Mouse (Mus musculus) left cerebral cortex, postnatal 10 days (tissue): ENCODE measurements around the gene Polr2c. TPM values are rescaled to one million over a fixed set of nuclear protein-coding genes. Genes with fewer than 3 reads are reported as not detected.
"Not testable (repeated sequence)": the region's sequence is repeated elsewhere in the genome, so short reads cannot be mapped to it uniquely, and the experiment has no call there.

Experiments used
- DNase-seq, 2 experiments: peaks; one replicate each; pipeline ENCODE4 v3.0.0; 2021 to 2022; ENCODE audit warnings: low spot score in 2 of 2, mixed read lengths in 1 of 2; ENCODE audit errors: extremely low spot score in 1 of 2
- intact Hi-C: fragments of 180-260 bp; cut with DNase I; formaldehyde crosslinking; loops from one replicate; pipeline ENCODE4 v1.15.1; 2025
- total RNA-seq, 2 experiments: library from RNA; stranded (reverse); gene quantifications; 2 replicates each; pipeline ENCODE4 v1.2.3; 2021

The Polr2c gene
- 10 to 100 TPM; 50.9 to 55.1 TPM for total RNA-seq

DNA sequence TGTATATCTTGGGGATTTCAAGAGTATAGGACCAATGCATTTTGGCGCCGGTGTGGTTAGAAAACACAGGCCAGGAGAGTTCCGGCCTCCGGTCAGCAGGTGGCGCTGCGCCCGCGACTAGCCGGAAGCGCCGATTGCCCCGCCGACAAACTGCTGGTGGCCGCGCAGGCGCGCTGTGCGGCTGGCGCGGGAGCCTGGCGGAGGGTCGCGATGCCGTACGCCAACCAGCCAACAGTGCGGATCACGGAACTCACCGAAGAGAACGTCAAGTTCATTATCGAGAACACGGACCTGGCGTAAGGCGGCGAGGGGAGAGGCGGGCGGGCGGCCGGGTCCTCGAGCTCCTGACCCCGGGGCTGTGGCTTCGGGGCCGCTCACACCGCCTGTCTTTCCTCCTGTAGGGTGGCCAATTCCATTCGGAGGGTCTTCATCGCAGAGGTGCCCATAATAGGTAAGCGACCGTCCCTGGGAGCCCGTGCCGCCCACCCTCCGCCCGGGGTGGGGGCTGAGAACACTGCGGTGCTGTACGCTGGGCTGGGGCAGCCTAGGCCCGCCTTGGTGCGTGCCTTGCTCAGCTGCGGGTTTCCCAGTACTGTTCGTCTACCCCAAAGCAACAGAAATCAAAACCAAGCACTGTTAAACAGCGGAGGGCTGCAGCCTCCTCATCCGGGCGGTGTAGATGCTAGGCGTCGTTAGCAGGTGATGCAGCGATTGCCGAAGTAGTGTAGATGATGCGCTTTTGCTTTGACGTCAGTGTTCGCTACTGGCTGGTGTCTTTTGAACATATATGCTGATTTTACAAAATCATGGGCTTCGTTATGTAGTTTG lies at the start of gene Polr2c:
Gene Polr2c (plus strand): TSS at position 105 of the 828 bp plus-strand sequence.
- intact Hi-C loops: no loop called here
- DNase-seq: peak; percentile 88 to 93

DNA sequence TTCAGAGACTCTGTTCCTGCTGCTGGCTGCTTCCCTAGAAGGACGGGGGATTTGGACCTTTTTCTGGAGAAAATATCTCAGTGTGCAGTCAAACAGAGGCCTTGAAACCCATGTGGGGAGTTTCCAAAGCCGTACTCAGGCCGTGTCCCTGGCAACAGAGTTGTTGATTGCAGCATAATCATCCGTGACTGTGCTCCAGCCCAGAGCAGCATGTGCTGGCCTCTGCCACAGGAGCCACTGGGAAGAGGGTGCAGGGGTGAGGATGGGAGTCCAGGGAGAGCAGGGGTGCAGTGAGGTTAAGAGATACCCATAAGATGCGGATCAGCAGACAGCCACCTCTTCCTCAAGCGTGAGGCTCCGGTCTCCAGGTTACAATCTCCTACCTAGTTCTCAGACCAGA lies 49.7 kb upstream of the Polr2c start:
- peak in 1 of 2 experiments; percentile 27 for DNase-seq
- intact Hi-C loops: no loop called here

DNA sequence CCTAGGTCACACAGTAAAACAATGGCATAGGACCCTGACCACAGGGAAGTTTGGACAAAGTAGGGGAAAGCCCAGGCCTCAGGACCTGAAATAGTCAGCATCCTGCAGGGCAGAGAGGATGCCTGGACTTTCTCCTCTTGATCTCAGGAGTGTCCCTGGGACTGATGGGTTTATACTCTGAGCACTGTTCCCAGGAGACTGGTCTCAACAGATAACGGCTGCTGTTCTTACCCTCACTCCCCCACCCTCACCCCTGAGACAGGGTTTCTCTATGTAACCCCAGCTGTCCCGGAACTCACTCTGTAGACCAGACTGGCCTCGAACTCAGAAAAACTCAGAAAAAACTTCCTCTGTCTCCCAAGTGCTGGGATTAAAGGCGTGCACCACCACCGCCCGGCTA lies 48.9 kb upstream of the Polr2c start:
- DNase-seq: no peak
- intact Hi-C loops: no loop called here

DNA sequence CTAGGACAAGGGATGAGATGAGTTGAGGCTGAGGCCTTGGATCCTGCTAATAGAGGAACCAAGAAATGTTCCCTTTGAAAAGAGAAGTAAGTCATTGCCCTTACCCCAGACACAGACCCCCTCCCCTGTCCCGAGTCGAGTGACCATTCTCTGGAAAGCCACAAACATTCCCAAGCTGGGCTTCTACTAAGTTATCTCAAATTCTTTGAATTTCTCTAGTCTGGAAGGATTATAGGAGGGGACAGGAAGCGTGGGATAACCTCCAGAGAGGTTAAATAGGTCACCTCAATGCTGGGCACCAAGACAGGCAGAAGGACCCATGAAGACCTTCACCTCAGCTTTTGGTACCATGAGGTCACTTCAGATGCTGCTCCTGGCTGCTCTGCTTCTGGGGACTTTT lies 47.1 kb upstream of the Polr2c start, which contains the start of gene Ccl17:
Gene Ccl17 (plus strand): TSS at position 301 of the 400 bp plus-strand sequence.
- intact Hi-C loops: loop anchor here (5.0 to 10.0 kb wide), 2 partner anchors 38 to 215 kb away; partner anchors contain the start of gene Cx3cl1

DNA sequence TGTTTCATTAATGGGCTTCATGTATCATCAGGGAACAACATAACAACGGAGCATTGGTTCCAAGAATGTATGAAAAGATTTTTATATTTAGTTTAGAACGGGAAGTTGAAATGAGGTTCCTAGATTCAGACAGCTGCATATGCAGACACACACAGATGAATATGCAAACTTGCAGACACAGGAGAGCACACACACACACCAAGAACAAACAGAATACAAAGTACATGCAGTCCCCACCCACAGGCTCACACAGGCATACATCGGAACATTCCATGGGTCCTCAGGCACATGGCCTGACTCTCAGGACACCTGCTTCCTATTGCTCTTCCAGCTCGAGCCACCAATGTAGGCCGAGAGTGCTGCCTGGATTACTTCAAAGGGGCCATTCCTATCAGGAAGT lies 46.4 kb upstream of the Polr2c start:
- intact Hi-C loops: loop anchor here (5.0 to 10.0 kb wide), 2 partner anchors 39 to 216 kb away; partner anchors contain the start of gene Cx3cl1
- DNase-seq: no peak

More for the DNA sequence above, 47.1 kb upstream of the Polr2c start, which contains the start of gene Ccl17:
- DNase-seq: no peak

- no peak for DNase-seq
- intact Hi-C loops: loop anchor here (1.0 to 10.0 kb wide), 3 partner anchors 39 to 217 kb away; partner anchors contain the start of gene Cx3cl1
Observed at GRCm38 (mm10) chr8:94811654-94812053, 45.6 kb upstream of the Polr2c start.

DNA sequence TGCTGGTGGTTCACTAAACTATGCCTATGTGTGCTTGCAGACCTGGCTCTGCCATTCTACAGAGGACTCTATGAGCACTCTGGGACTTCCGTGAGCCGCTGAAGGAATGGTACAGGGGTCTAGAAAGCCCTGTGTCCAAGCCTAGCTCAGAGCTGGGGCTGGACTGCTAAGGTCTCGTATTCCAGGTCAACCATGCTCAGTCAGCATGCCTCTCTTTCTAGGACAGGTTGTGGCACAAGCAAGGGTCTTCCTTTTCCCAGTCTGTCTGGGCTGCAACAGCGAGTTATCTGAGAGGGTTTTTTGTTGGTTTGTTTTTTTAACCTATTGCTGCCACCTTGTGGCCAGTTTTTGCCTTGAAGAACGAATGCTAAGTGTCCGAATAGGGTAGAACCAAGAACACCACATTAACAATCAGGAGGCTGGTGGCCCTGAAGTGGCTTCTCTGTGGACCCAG lies 44.6 kb upstream of the Polr2c start:
- intact Hi-C loops: loop anchor here (1.0 to 10.0 kb wide), 3 partner anchors 40 to 218 kb away; partner anchors contain the start of gene Cx3cl1
- DNase-seq: peak; percentile 78 to 90

GRCm38 (mm10) chr8:94814556-94814955 lies 42.7 kb upstream of the Polr2c start:
- intact Hi-C loops: loop anchor here (5.0 to 10.0 kb wide), 2 partner anchors 42 to 220 kb away; partner anchors contain the start of gene Cx3cl1
- DNase-seq: peak in 1 of 2 experiments; percentile 24

DNA sequence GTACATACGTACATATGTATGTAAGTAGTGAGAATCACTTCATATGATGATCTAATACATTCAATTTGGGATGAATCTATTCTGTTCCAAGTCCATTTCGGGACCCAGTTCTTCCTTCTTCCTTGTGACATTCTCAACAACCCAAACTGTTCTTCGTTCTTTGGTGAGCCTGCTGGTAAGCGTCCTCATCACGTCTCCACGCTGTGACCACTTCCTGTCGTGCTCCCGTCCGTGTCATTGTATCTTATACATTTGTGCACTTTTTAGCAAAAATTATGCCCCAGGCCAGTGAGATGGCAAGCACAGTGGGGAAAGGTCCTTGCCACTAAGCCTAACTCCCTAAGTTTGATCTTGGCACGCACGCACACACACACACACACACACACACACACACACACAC lies 39.3 kb upstream of the Polr2c start:
- intact Hi-C loops: loop anchor here (10.0 kb wide), 1 partner anchor 223 kb away; no protein-coding TSS in a partner anchor
- DNase-seq: no peak

- intact Hi-C loops: loop anchor here (10.0 kb wide), 1 partner anchor 225 kb away; no protein-coding TSS in a partner anchor
- DNase-seq: peak in 1 of 2 experiments; percentile 24
Observed at GRCm38 (mm10) chr8:94819671-94820179, 37.5 kb upstream of the Polr2c start.

DNA sequence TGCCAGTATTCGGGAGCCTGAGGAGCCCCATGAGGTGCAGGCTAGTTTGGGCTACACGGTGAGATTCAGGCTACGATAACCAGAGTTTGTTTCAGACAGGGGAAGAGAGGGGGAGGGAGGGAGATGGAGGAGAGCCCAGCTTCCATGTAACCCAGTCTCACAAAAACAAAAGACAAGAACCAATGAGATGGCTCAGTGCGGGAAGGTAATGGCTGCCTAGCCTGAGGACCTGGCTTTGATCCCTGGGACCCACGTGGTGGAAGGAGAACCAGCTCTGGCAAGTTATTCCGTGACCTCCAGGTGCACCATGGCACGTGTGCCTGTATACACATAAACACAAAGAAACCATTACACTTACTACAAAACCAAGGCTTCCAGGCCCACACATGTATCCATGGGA lies 36.7 kb upstream of the Polr2c start:
- no peak for DNase-seq
- intact Hi-C loops: no loop called here

DNA sequence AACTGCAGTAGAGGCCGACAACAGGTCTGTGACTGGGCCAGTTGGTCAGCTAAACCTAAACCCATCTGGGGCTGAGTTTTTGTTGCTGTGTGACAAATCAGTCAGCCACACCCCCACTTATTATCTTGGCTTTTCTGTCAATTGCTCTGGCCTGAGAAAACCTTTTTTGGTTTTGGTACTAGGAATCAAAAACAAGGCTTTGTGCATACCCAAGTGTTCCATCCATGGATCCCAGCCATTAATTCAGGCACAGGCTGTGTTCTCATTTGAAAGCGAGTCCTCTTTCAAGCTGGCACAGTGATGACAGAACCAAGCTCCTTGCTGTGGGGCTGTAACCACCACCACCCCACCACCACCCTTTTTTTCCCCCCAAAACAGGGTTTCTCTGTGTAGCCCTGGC lies 35.9 kb upstream of the Polr2c start:
- intact Hi-C loops: no loop called here
- DNase-seq: no peak

DNA sequence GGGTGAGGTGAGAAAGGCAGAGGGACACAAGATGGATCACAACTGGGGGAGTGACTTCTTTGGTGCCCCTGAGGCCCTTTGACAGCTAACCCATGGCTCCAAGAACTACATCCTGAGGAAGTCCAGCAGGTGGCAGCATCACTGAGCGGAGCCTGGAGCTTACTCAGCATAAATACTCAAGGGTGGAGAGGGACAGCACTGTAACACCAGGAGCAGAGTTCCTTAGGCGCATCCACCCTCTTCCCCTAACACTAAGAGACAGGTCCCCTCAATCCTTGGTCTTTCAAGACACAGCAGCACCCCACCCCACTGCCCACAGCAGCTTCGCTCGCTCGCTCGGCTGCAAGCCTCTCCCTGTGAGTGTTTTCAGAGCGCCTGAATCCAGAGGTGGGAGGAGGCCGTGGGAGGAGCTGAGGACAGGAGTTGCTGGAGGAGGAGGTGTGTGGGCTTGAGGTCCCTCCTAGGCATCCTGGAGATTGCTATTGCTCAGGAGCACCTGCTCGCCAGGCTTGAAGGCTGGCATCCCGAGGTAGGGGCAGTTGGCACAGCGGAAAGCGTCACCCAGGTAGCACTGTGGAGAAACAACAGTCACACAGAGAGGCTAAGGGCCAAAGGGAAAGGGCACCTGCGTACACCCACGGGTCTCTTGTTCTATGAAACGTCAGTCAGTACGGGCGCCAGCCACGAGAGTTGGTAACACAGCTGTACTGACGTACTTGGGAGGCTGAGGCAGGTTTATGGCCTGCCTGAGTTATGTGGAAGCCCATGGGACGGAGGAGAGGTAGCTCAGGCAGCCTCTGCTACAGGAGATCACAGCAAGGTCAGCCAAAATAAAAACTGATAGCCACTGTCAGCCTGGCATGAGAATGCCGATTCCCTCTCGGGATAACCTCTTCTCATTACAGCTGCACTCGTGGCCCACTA lies 34.4 kb upstream of the Polr2c start:
- peak in 1 of 2 experiments; percentile 74 for DNase-seq
- intact Hi-C loops: no loop called here

- intact Hi-C loops: no loop called here
Observed at GRCm38 (mm10) chr8:94825170-94825569, 32.1 kb upstream of the Polr2c start.

DNA sequence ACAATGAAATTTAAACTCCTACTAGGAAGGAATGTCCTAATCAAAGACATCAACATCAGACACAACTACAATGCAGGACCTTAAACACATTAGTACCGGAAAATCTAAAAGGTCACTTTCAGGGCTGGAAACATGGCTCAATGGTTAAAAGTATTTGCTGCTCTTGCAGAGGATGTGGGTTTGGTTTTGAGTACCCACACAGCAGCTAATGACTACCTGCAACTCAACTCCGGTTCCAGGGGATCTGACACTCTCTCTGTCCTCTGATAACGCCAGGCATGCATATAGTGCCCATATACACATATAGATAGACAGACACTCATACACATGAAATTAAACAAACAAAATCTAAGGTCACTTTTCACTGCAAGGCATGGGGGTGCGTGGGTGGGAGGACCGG lies 31.0 kb upstream of the Polr2c start:
- DNase-seq: no peak
- intact Hi-C loops: no loop called here

More at GRCm38 (mm10) chr8:94825170-94825569, 32.1 kb upstream of the Polr2c start:
- DNase-seq: no peak

GRCm38 (mm10) chr8:94828284-94828683 lies 29.0 kb upstream of the Polr2c start:
- intact Hi-C loops: no loop called here
- no peak for DNase-seq

- DNase-seq: not testable (repeated sequence)
Observed at GRCm38 (mm10) chr8:94833901-94834405, 23.3 kb upstream of the Polr2c start.

DNA sequence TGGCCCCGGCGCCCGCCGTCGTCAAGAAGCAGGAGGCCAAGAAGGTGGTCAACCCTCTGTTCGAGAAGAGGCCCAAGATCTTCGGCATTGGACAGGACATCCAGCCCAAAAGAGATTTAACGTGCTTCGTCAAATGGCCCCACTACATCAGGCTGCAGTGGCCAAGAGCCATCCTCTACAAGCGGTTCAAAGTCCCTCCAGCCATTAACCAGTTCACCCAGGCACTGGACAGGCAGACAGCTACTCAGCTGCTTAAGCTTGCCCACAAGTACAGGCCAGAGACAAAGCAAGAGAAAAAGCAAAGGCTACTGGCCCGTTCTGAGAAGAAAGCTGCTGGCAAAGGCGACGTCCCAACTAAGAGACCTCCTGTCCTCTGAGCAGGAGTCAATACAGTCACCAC lies 21.5 kb upstream of the Polr2c start:
- DNase-seq, intact Hi-C loops: not testable (repeated sequence)

More at GRCm38 (mm10) chr8:94833901-94834405, 23.3 kb upstream of the Polr2c start:
- intact Hi-C loops: not testable (repeated sequence)
